Mouse (Mus musculus) central nervous system, embryonic 14 days (tissue): Measurements from ENCODE around the gene Olfr1303. TPM values are rescaled to one million over a fixed set of nuclear protein-coding genes. Genes with fewer than 3 reads are reported as not detected.

Source experiments
- polyA plus RNA-seq: library from polyadenylated mRNA; depleted of rRNA; stranded (reverse); fragments of >200 nt; gene quantifications from 2 replicates; pipeline ENCODE4 v1.2.3, GENCODE M21; 2012; rRNA removed

Olfr1303 gene
- not detected in 2 replicates for polyA plus RNA-seq

GRCm38 (mm10) chr2:111820240-111820639, at the start of gene Olfr1303:
Gene Olfr1303, minus strand, starts transcription at chr2:111820340.

GRCm38 (mm10) chr2:111777129-111777528, 43.0 kb downstream of the Olfr1303 start, which contains the start of gene Olfr1302:
Gene Olfr1302, plus strand, starts transcription at chr2:111777429.

Other genes with a start within 250 kb of the Olfr1303 start
- gene Olfr1297, start 193.8 kb downstream of the Olfr1303 start, polyA plus RNA-seq = not detected in 2 replicates
- not detected in 2 replicates for gene Olfr1298, start 171.1 kb downstream of the Olfr1303 start, polyA plus RNA-seq
- not detected in 2 replicates for gene Olfr1299, start 158.9 kb downstream of the Olfr1303 start, polyA plus RNA-seq
- not detected in 2 replicates for gene Olfr1301, start 69.3 kb downstream of the Olfr1303 start, polyA plus RNA-seq
- not detected in 2 replicates for gene Olfr1302, start 42.9 kb downstream of the Olfr1303 start, polyA plus RNA-seq
- gene Olfr1305, start 56.8 kb upstream of the Olfr1303 start, polyA plus RNA-seq = not detected in 2 replicates
- not detected in 2 replicates for gene Olfr1306, start 95.9 kb upstream of the Olfr1303 start, polyA plus RNA-seq
- gene Olfr1307, start 129.1 kb upstream of the Olfr1303 start, polyA plus RNA-seq = not detected in 2 replicates
- not detected in 2 replicates for gene Olfr1308, start 144.6 kb upstream of the Olfr1303 start, polyA plus RNA-seq
- gene Olfr1309, start 169.9 kb upstream of the Olfr1303 start, polyA plus RNA-seq = not detected in 2 replicates
- gene Olfr1310, start 192.4 kb upstream of the Olfr1303 start, polyA plus RNA-seq = 0.01 TPM in 1 of 2 replicates, not detected in the other
- gene Olfr1311, start 204.1 kb upstream of the Olfr1303 start, polyA plus RNA-seq = not detected in 2 replicates
- gene Olfr1312, start 229.9 kb upstream of the Olfr1303 start, polyA plus RNA-seq = not detected in 2 replicates